ENCODE assay signal across 26 mouse cellular contexts in genomic region chr5:138865637-138866036, GRCm38 (mm10). TPM values are rescaled to one million over a fixed set of nuclear protein-coding genes. Genes with fewer than 3 reads are reported as not detected.
A peak's percentile ranks its signal among the peaks of the same experiment; 100 is the strongest.
DNase-seq lines count a peak whose midpoint lies in the region; ATAC-seq and TF ChIP-seq lines count a peak whose summit lies in the region.
"Had no signal": no experiment of that assay in that cellular context is flagged by ENCODE, and none has a peak within 500 bp of the region (broad histone marks: within the 10 kb centered on the region; RNA-seq: fewer than 3 reads in every experiment).

No protein-coding gene starts in this region.

- no peak for TF ChIP-seq CTCF in stomach, postnatal 0 days (IDR thresholded peaks at IDR 0.05; ENCODE audit: low read depth)

- H3K4me2 ChIP-seq in stomach, postnatal 0 days (replicated peaks; ENCODE audit: low read depth): no peak overlapping the region
- H3K4me2 ChIP-seq: forebrain, embryonic 15.5 days; heart, embryonic 13.5 days; hindbrain, embryonic 13.5 days had no signal

- WGBS in heart, embryonic 10.5 days: 47% methylated on average over 4 of the region's 4 CpGs
- 50% methylated on average over 4 of the region's 4 CpGs for WGBS in stomach, postnatal 0 days

- no peaks in the 10 kb centered on the region for H3K9me3 ChIP-seq in heart, embryonic 10.5 days
- H3K9me3 ChIP-seq in stomach, postnatal 0 days (ENCODE audit: control insufficient read depth, low read length): no peaks in the 10 kb centered on the region
- H3K9me3 ChIP-seq: embryonic facial prominence, embryonic 10.5 days; forebrain, embryonic 15.5 days; heart, embryonic 13.5 days; hindbrain, embryonic 13.5 days had no signal

- H3K27ac ChIP-seq in heart, embryonic 10.5 days: peak overlapping the region; percentile 47
- H3K27ac ChIP-seq in stomach, postnatal 0 days (replicated peaks): peak overlapping the region; percentile 35
- H3K27ac ChIP-seq: embryonic facial prominence, embryonic 10.5 days; forebrain, embryonic 15.5 days; heart, embryonic 13.5 days; hindbrain, embryonic 13.5 days; hindbrain, postnatal 0 days had no signal

- no peaks in the 10 kb centered on the region for H3K36me3 ChIP-seq in heart, embryonic 10.5 days
- H3K36me3 ChIP-seq in stomach, postnatal 0 days (ENCODE audit: control insufficient read depth, insufficient read depth, low read length): no peaks in the 10 kb centered on the region
- H3K36me3 ChIP-seq: embryonic facial prominence, embryonic 10.5 days; forebrain, embryonic 15.5 days; heart, embryonic 13.5 days; hindbrain, embryonic 13.5 days had no signal

- peaks cover 9% of the 10 kb centered on the region; the same call in 1 of the 2 replicates for H3K27me3 ChIP-seq in heart, embryonic 10.5 days (ENCODE audit: insufficient read depth, poor library complexity, severe bottlenecking)
- no peaks in the 10 kb centered on the region for H3K27me3 ChIP-seq in stomach, postnatal 0 days (ENCODE audit: control insufficient read depth, insufficient read depth, low read length)
- H3K27me3 ChIP-seq: CH12.LX; forebrain, embryonic 15.5 days; heart, embryonic 13.5 days; Patski had no signal

- no peak overlapping the region for H3K9ac ChIP-seq in stomach, postnatal 0 days (ENCODE audit: low read length)
- H3K9ac ChIP-seq: forebrain, embryonic 15.5 days; heart, embryonic 13.5 days; hindbrain, embryonic 13.5 days had no signal

- no peak overlapping the region for H3K4me3 ChIP-seq in heart, embryonic 10.5 days
- H3K4me3 ChIP-seq in stomach, postnatal 0 days (ENCODE audit: low read depth, low read length): no peak overlapping the region
- H3K4me3 ChIP-seq: embryonic facial prominence, embryonic 10.5 days; forebrain, embryonic 15.5 days; heart, embryonic 13.5 days; hindbrain, embryonic 13.5 days had no signal

- peak; percentile 67 for ATAC-seq in common myeloid progenitor, adult 5-6 weeks (replicated peaks; ENCODE audit: low read depth, poor library complexity, severe bottlenecking)
- ATAC-seq in megakaryocyte progenitor cell, adult 5-6 weeks (replicated peaks; ENCODE audit: poor library complexity): peak; percentile 54
- no peak for ATAC-seq in stomach, postnatal 0 days (ENCODE audit: low FRiP score, low TSS enrichment)
- ATAC-seq: activated CD4-positive, CD25-positive, alpha-beta regulatory T cell, adult 4 months; forebrain, embryonic 15.5 days; hindbrain, postnatal 0 days; Patski had no signal

- DNase-seq in heart, embryonic 10.5 days (ENCODE audit: low spot score): no peak
- no peak for DNase-seq in heart, postnatal 4 days
- DNase-seq in stomach, postnatal 0 days (ENCODE audit: low spot score): peak; percentile 44
- DNase-seq in lung, postnatal 36 days: no peak
- DNase-seq in spleen, adult 12 weeks (ENCODE audit: low spot score): no peak
- DNase-seq: adrenal gland, postnatal 25 days; cerebellum, adult 18-20 months; cerebellum, adult 9-11 months; cerebellum, postnatal 36 days; gastrocnemius, postnatal 10 days; heart, postnatal 36 days had no signal

- TF ChIP-seq EP300 in stomach, postnatal 0 days (optimal IDR thresholded peaks at IDR 0.05): no peak

- peaks cover 28% of the 10 kb centered on the region for H3K4me1 ChIP-seq in heart, embryonic 10.5 days
- peaks cover 3% of the 10 kb centered on the region; the same call in 1 of the 2 replicates for H3K4me1 ChIP-seq in stomach, postnatal 0 days (replicated peaks; ENCODE audit: control insufficient read depth, insufficient read depth)
- H3K4me1 ChIP-seq: embryonic facial prominence, embryonic 10.5 days; forebrain, embryonic 15.5 days had no signal

RNA-seq across cellular contexts. Expression of gene Gm5294, which starts 45.8 kb away (rescaled TPM):
- not detected in 2 replicates for polyA plus RNA-seq in heart, embryonic 10.5 days (2016; fragmentation: Nextera tagmentation; extraction: Ambion mirVana)
- not detected for total RNA-seq in heart, postnatal 4 days (2021)
- total RNA-seq in common myeloid progenitor, adult 5-6 weeks (2017): not detected in 2 replicates
- not detected in 2 replicates for total RNA-seq in megakaryocyte progenitor cell, adult 5-6 weeks (2015)
- not detected in 2 replicates for total RNA-seq in megakaryocyte progenitor cell, adult 5-6 weeks (2017)
- polyA plus RNA-seq in stomach, postnatal 0 days (2015; fragmentation: Nextera tagmentation; extraction: Ambion mirVana): not detected in 2 replicates
- total RNA-seq: adrenal gland, adult 18-20 months; adrenal gland, postnatal 25 days; CH12.LX; gastrocnemius, postnatal 10 days; gastrocnemius, postnatal 4 days; heart, adult 8-10 months; heart, postnatal 36 days; hindbrain, postnatal 0 days had no signal
- polyA plus RNA-seq: activated CD4-positive, CD25-positive, alpha-beta regulatory T cell, adult 4 months; embryonic facial prominence, embryonic 10.5 days; embryonic facial prominence, embryonic 14.5 days; forebrain, embryonic 15.5 days; frontal cortex, adult 2 months; heart, embryonic 13.5 days; Patski had no signal
